ENCODE assay signal across 11 mouse cellular contexts in genomic region chr16:8584248-8584647, GRCm38 (mm10).
"Had no signal": no experiment of that assay in that cellular context is flagged by ENCODE, and none has a peak within 500 bp of the region (broad histone marks: within the 10 kb centered on the region; RNA-seq: fewer than 3 reads in every experiment).

No protein-coding gene starts in this region.

- DNase-seq: kidney, adult 2 months; kidney, postnatal 14 days; left cerebral cortex, postnatal 4 days; lung, adult 18-20 months; midbrain, embryonic 14.5 days; thymus, postnatal 4 days had no signal

- H3K9me3 ChIP-seq: kidney, embryonic 15.5 days; midbrain, embryonic 10.5 days had no signal

- H3K27me3 ChIP-seq: kidney, embryonic 15.5 days; limb, embryonic 13.5 days had no signal

- H3K4me2 ChIP-seq: kidney, embryonic 15.5 days; limb, embryonic 13.5 days had no signal

- H3K9ac ChIP-seq: kidney, embryonic 15.5 days; limb, embryonic 13.5 days; liver, embryonic 14.5 days had no signal

- ATAC-seq: intestine, embryonic 16.5 days had no signal

- H3K27ac ChIP-seq: kidney, embryonic 15.5 days; limb, embryonic 13.5 days; liver, embryonic 14.5 days; midbrain, embryonic 10.5 days had no signal

- H3K4me1 ChIP-seq: kidney, embryonic 15.5 days; limb, embryonic 13.5 days; midbrain, embryonic 10.5 days had no signal

- H3K4me3 ChIP-seq: kidney, embryonic 15.5 days; limb, embryonic 13.5 days; midbrain, embryonic 10.5 days had no signal
